Mouse (Mus musculus): ENCODE results near the gene C2cd2.

DNA sequence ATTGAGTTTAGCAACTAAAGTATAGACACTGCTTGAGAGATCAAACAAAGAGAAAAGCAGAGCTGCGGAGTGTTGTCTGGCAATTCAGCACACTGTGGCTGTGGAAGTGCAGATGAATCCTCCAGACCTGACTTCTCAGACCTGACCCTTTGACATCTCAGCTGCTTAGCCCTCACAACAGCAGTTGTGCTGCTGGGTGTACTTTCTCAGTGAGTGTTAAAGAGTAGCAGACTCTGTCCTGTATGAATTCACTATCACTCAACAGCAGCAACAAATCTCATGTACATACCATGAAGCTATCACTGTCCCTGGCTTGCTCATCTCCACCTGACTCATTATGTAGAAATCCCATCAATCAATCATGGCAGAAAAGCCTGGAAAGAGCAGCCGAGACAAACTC, 6.4 kb downstream of the C2cd2 start:
- no peak for TF ChIP-seq POLR2A (IDR thresholded peaks at IDR 0.05; ENCODE audit: borderline replicate concordance, extremely low read depth, low read depth, low read length)
- TF ChIP-seq CTCF (IDR thresholded peaks at IDR 0.05; ENCODE audit: insufficient read depth, low read length), result no peak

Data from lung, adult 2 months (tissue).